Mouse (Mus musculus) ovary, postnatal 36 days (tissue): ENCODE measurements around the gene 1110025L11Rik.
"Not testable (repeated sequence)": the region's sequence is repeated elsewhere in the genome, so short reads cannot be mapped to it uniquely, and the experiment has no call there.

ENCODE experiments used
- DNase-seq: peaks from one replicate; pipeline ENCODE4 v3.0.0; 2022; ENCODE audit warnings: low spot score, mixed read lengths

The 1110025L11Rik gene

GRCm38 (mm10) chr16:89063902-89064301 is at the start of gene 1110025L11Rik:
TSS of gene 1110025L11Rik (minus strand) at chr16:89064002.
- not testable (repeated sequence) for DNase-seq

- DNase-seq, result not testable (repeated sequence)
These were observed 7.2 kb upstream of the 1110025L11Rik start for GRCm38 (mm10) chr16:89071041-89071440.

- no peak for DNase-seq
These were observed 16.0 kb downstream of the 1110025L11Rik start, which contains the start of gene Krtap6-5 for GRCm38 (mm10) chr16:89047783-89048182. TSS of gene Krtap6-5 (minus strand) at chr16:89047883.

GRCm38 (mm10) chr16:89041372-89041771 is 22.4 kb downstream of the 1110025L11Rik start, which contains the start of gene Gm10228:
TSS of gene Gm10228 (minus strand) at chr16:89041472.
- not testable (repeated sequence) for DNase-seq

- not testable (repeated sequence) for DNase-seq
These were observed 32.4 kb downstream of the 1110025L11Rik start, which contains the start of gene Krtap6-1 for GRCm38 (mm10) chr16:89031399-89031798. TSS of gene Krtap6-1 (plus strand) at chr16:89031699.

- not testable (repeated sequence) for DNase-seq
These were observed 48.8 kb downstream of the 1110025L11Rik start, which contains the start of gene Gm10229 for GRCm38 (mm10) chr16:89014984-89015383. TSS of gene Gm10229 (plus strand) at chr16:89015284.

GRCm38 (mm10) chr16:89013973-89014372 is 49.8 kb downstream of the 1110025L11Rik start:
- DNase-seq, result no peak
